Mouse (Mus musculus): Measurements from ENCODE around the gene Atp6v0c. TPM values are rescaled to one million over a fixed set of nuclear protein-coding genes. Genes with fewer than 3 reads are reported as not detected.

Gene Atp6v0c
- polyA plus RNA-seq, 1 experiment from 2014 or later, result 445 TPM

DNA sequence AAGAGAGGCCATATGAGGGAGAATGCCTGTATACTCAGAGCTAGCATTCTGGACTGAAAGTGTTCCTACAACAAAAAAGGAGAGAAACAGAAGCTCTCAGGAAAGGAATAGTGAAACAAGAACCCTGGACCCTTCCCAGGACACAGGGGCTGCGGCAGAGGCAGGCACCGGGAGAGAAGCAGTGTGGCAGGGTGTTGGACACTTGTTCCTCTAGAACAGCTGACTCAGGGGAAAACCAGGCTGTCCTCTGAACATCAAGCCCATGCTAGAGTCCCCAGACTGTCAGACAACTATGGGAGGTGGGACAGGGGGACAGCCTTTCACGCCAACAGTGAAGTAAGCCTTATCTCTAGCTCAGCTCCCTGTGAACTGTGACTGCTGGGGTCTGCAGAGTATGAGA, 41.1 kb upstream of the Atp6v0c start:
- no peaks in the 10 kb centered on the region for H3K9me3 ChIP-seq (ENCODE audit: low read length)
- H3K36me3 ChIP-seq (replicated peaks; ENCODE audit: insufficient read depth, low read length), result peaks cover 8% of the 10 kb centered on the region
- DNase-seq (no peak), ATAC-seq (no peak)
- H3K4me3 ChIP-seq (ENCODE audit: low read depth, low read length), result no peak overlapping the region
- WGBS (ENCODE audit: insufficient replicate concordance), result 73% methylated on average over 3 of the region's 3 CpGs
- H3K4me1 ChIP-seq (ENCODE audit: insufficient read depth), result peaks cover 65% of the 10 kb centered on the region
- no peak overlapping the region for H3K27ac ChIP-seq (ENCODE audit: low read depth)
- no peak for TF ChIP-seq EP300 (IDR thresholded peaks at IDR 0.05; ENCODE audit: low read depth)
- no peak for TF ChIP-seq CTCF (IDR thresholded peaks at IDR 0.05; ENCODE audit: low read depth)
- no peak overlapping the region for H3K4me2 ChIP-seq (ENCODE audit: low read depth, low read length)
- peaks cover 32% of the 10 kb centered on the region for H3K27me3 ChIP-seq (ENCODE audit: insufficient read depth, low read length)
- H3K9ac ChIP-seq (replicated peaks), result no peak overlapping the region

- TF ChIP-seq CTCF (IDR thresholded peaks at IDR 0.05; ENCODE audit: low read depth) (no peak), EP300 (IDR thresholded peaks at IDR 0.05; ENCODE audit: low read depth) (no peak)
- Histone ChIP-seq H3K27ac (ENCODE audit: low read depth) (no peak overlapping the region), H3K27me3 (ENCODE audit: insufficient read depth, low read length) (peaks cover 32% of the 10 kb centered on the region), H3K9ac (replicated peaks) (no peak overlapping the region), H3K4me3 (ENCODE audit: low read depth, low read length) (no peak overlapping the region), H3K9me3 (ENCODE audit: low read length) (no peaks in the 10 kb centered on the region), H3K36me3 (replicated peaks; ENCODE audit: insufficient read depth, low read length) (0 out of 2 replicates have a peak, but pooled peaks cover 2% of the 10 kb centered on the region), H3K4me1 (ENCODE audit: insufficient read depth) (peaks cover 71% of the 10 kb centered on the region), H3K4me2 (ENCODE audit: low read depth, low read length) (peak overlapping the region; percentile 99)
- 70% methylated on average over 3 of the region's 3 CpGs for WGBS (ENCODE audit: insufficient replicate concordance)
- no peak for ATAC-seq
- no peak for DNase-seq
Observed at GRCm38 (mm10) chr17:24209916-24210240, 40.4 kb upstream of the Atp6v0c start.

DNA sequence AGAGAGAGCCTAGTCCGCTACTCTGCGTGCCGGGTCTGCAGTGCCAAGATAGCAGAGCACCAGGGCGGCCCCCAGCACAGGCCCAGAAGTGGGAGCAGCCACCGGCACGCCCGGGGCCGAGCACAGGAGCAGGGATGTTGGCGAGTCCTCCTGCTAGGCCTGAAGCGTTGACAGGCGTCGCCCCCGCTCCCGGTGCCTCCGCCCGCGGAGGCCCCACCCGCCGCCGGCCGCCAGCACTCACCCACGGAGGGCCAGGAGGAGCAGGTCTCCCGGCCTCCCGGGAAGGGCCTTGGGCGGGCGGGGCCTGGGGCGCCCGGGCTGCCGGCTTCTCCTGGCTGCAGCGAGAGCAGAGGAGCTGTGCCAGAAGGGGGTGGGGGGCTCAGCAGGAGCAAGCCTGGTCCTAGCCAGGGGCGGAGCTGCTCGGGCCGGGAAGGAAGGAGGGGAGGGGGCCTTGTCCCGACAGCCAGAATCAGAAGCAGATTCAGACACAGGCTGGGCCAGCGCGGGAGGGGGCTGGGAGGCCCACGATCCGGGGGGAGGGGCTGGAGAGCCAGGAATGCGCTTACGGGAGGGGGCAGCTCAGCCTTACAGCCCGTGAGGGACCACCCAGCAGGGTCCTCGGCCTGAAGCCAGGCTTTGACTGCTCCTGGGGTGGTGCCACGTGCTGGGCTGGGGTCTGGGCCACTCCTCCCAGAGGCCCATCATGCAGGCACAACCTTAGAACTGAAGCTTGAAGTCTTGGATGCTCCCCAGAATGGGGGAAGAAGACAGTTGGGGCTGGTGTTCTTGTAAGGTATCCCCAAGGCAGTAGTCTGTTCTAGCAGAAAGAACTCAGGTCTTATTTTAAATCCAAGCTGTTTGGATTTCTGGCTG, 39.8 kb upstream of the Atp6v0c start, which contains the start of gene Ntn3:
Gene Ntn3, minus strand, starts transcription at position 489 of the 873 bp plus-strand sequence.
- ATAC-seq, result peak; percentile 75
- TF ChIP-seq CTCF (IDR thresholded peaks at IDR 0.05; ENCODE audit: low read depth) (no peak), EP300 (IDR thresholded peaks at IDR 0.05; ENCODE audit: low read depth) (no peak)
- Histone ChIP-seq H3K9me3 (ENCODE audit: low read length) (no peaks in the 10 kb centered on the region), H3K27me3 (ENCODE audit: insufficient read depth, low read length) (peaks cover 32% of the 10 kb centered on the region), H3K4me2 (ENCODE audit: low read depth, low read length) (peak within 1 kb of the TSS; percentile 99), H3K36me3 (replicated peaks; ENCODE audit: insufficient read depth, low read length) (no peaks in the 10 kb centered on the region), H3K4me1 (ENCODE audit: insufficient read depth) (peaks cover 77% of the 10 kb centered on the region), H3K4me3 (ENCODE audit: low read depth, low read length) (peak within 1 kb of the TSS; percentile 50), H3K9ac (replicated peaks) (peak within 1 kb of the TSS; percentile 62), H3K27ac (ENCODE audit: low read depth) (peak within 1 kb of the TSS; percentile 90)
- peak; percentile 85 for DNase-seq
- 3% methylated on average over 35 of the region's 43 CpGs for WGBS (ENCODE audit: insufficient replicate concordance)

DNA sequence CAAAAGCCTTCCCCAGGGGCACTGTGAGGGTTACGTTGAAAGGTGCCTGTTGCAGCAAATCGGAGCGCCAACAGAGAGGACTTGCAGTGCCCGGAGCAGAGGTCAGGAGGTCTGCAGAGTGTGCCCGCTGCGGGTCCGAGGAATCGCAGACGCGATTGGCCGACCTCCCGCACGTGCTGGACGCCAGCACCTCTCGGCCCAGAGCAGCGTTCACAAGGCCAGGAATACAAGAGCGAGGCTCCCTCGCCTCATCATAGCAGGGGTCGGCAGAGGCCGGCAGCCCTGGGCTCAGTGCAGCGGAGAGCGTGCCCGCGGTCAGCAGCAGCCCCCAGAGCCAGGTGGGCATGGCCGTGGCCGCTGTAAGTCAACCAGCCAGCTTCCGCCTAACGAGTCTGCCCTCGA, 39.1 kb upstream of the Atp6v0c start:
- ATAC-seq (peak; percentile 0; the same call in 1 of the 2 replicates), DNase-seq (no peak)
- Histone ChIP-seq H3K4me2 (ENCODE audit: low read depth, low read length) (peak overlapping the region; percentile 99), H3K9ac (replicated peaks) (peak overlapping the region; percentile 62), H3K4me3 (ENCODE audit: low read depth, low read length) (peak overlapping the region; percentile 50), H3K27ac (ENCODE audit: low read depth) (peak overlapping the region; percentile 90), H3K27me3 (ENCODE audit: insufficient read depth, low read length) (peaks cover 32% of the 10 kb centered on the region), H3K36me3 (replicated peaks; ENCODE audit: insufficient read depth, low read length) (no peaks in the 10 kb centered on the region), H3K4me1 (ENCODE audit: insufficient read depth) (peaks cover 83% of the 10 kb centered on the region), H3K9me3 (ENCODE audit: low read length) (no peaks in the 10 kb centered on the region)
- TF ChIP-seq CTCF (IDR thresholded peaks at IDR 0.05; ENCODE audit: low read depth) (no peak), EP300 (IDR thresholded peaks at IDR 0.05; ENCODE audit: low read depth) (no peak)
- 9% methylated on average over 29 of the region's 29 CpGs for WGBS (ENCODE audit: insufficient replicate concordance)

DNA sequence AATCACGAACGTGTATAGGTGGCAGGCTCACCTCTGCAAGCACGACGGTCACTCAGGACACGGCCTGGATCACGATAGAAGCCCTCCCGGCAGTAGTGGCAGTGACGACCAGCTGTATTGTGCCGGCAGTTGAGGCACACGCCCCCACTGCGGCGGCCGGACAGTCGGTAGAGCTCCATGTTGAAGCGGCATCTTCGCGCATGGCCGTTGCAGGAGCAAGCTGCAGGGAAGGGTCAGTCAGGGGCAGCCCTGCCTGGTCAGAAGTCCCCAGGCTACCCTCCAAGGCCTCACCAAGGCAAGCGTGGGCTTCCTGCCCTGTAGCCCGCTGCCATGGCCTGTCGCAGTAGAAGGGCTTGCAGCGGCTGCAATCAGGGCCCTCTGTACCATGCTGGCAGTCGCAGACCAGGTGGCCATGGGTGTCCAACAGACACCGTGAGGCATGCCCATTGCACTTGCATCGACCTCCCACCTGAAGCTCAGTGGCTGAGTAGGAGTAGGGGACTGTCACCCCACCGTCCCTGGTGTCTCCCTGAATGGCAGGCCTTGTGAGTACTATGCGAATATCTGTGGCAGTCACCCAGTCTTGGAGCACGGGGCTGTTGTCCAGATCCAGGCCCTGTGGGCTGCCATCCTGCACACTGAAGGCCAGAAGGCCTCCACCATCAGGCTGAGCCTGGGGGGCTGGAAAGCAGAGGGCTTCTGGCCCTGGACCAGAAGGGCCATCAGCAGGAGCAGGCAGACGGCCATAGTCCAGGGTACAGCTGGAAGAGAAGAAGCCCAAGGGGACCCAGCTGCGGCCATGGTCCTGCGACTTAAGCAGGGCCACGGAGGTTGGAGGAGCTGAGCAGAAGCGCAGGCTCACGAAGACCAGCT, 38.5 kb upstream of the Atp6v0c start:
- Histone ChIP-seq H3K27ac (ENCODE audit: low read depth) (peak overlapping the region; percentile 90), H3K4me1 (ENCODE audit: insufficient read depth) (peaks cover 89% of the 10 kb centered on the region), H3K9me3 (ENCODE audit: low read length) (no peaks in the 10 kb centered on the region), H3K9ac (replicated peaks) (peak overlapping the region; percentile 62), H3K27me3 (ENCODE audit: insufficient read depth, low read length) (peaks cover 32% of the 10 kb centered on the region), H3K36me3 (replicated peaks; ENCODE audit: insufficient read depth, low read length) (no peaks in the 10 kb centered on the region), H3K4me2 (ENCODE audit: low read depth, low read length) (peak overlapping the region; percentile 99), H3K4me3 (ENCODE audit: low read depth, low read length) (peak overlapping the region; percentile 50)
- no peak for DNase-seq
- WGBS (ENCODE audit: insufficient replicate concordance), result 74% methylated on average over 34 of the region's 34 CpGs
- no peak for ATAC-seq
- TF ChIP-seq EP300 (IDR thresholded peaks at IDR 0.05; ENCODE audit: low read depth), result no peak
- no peak for TF ChIP-seq CTCF (IDR thresholded peaks at IDR 0.05; ENCODE audit: low read depth)
